Mouse (Mus musculus) spleen, postnatal 4 days (tissue): ENCODE data around the gene Mtss1l.

ENCODE experiments used
- DNase-seq, 2 experiments: peaks; one replicate each; pipeline ENCODE4 v3.0.0; 2022; ENCODE audit warnings: low spot score in 2 of 2

The Mtss1l gene

DNA sequence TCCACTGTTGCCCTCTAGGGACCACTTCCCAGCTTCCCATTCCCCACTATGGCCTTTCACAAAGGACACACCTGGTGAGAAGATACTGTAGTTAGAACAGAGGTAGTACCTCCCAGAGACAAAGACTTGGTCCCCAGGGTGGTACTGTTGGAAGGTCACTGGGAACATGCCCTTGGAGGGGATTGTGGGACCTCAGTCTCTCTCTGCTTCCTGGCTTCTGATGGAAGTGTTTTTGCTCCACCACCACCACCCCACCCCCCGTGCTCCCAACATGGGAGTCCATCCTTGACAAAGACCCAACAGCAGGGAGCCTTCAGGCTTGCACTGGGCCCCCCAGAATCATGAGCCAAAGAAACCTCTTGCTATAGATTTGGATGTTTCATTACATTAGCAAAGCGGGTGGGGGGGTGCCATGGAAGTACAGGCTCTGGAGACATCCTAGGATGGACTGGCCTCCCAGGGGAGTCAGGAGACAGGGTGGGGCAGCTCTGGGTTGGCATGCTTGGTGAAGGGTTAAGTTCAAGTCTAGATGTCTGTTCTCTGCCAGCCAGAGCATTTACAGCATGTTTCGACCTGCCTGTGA, 14.9 kb upstream of the Mtss1l start:
- no peak for DNase-seq

DNA sequence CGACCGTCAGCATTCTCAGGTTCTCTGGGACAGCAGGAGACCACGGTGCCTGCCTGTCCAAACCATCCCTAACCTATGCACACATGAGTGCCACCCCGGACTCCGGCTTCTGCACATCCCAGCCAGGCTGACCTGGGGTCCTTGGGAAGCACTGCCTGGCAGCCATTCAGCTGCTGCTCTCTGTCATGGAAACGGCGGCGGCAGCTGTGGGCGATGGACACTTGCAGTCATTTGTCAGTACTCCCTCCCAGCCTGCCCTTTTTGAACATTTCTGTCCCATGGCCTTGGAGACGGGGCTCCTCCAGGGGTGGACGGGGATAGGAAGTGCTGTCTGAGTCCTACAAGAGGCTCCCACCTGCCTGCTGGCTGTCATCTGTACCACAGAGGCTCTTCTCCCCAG, 12.8 kb upstream of the Mtss1l start:
- no peak for DNase-seq

DNA sequence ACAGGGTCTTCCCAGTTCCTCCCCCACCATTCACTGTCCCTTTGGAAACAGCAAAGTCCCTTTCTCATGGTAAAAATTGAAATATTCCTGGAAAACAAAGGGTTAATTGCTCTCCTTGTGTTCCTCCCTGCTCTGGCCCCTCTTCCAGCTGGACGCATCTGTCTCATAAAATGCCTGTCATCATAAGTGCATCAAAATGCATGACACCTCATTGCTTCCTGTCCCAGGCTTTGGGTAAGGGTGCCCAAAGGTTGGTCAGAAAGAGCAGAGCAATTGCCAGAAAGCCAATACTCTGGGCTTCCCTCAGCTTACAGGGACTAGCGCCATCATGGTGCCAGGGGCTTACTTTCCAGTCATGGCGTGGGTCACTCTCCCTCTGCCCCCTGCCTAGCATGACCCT, 10.7 kb upstream of the Mtss1l start:
- no peak for DNase-seq

DNA sequence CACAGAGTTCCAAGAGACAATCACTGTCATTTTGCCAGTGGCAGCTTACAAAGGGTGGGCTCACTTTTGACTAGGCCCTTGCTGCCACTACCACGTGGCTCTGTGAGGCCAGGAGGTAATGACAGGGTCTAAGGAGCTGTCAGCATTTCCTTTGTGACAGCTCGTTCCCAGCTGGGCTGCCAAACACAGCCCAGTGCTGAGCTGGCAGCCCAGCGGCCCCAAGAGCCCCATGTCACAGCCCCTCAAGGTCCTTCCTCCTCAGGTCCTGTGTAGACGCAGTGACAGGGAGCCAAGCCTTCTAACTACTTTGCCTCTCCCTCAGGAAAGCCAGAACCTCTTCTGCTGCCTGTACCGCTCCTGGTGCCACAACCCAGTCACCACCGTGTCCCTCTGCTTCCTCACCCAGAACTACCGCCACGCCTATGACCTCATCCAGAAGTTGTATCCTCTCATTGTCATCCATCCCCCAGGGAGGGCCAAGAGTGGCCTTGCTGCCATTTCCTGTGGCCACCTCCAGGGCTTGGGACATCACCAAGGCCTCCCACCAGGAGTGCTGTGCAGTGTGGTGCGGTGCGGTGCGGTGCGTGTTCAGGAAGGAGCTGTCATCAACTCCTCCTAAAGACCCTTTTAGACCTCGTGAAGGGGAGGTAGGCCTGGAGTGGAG, 9.9 kb upstream of the Mtss1l start:
- no peak for DNase-seq

DNA sequence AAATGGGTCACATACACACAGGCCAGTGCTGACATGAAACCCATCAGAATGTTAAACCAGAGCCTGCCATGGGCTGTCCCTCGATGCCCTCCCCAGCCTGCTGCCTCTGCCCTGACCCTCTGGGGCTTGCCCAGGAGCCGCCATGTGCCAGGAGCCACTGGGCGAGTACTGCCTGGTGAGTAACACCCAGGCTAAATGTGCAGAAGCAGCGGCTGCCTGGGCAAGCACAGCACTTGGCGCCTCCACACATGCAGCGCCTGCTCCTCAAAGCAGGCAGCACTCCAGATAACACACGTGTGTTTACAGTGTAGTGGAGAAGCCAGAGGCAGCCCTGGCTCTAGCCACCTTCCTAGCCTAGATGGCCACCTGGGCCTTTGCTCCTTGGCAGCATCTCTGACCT, 8.2 kb upstream of the Mtss1l start:
- no peak for DNase-seq

DNA sequence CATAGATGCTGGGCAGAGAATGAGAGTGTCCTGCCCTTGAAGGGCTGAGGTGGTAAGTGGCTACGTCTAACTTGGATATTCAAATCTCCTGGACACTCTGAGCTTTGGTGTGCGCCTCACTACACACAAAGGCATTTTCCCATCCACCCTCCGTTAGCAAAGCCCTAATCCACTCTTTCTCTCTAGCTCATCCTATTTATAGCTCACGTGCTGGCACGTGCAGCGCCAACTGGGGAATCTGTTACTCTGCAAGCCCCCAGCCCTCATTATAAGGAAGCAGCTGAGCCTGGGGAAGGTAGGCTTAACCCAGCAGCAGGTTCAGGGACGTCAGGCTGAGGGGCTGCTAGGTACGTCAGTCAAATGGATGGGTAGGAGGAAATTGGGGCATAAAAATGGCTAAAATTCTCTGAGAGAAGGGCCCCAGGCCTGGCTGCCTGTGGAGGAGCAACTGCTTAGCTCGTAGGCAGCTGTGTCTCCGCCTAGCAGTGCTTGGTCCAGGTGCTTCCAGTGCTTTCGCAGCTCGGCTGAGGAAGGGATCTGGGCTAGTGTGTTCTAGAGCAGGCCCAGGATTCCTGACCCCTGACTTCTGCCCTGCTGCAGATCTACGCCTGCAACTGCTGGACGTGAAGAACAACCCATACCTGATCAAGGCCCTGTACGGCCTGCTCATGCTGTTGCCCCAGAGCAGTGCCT, 6.3 kb upstream of the Mtss1l start:
- no peak for DNase-seq

DNA sequence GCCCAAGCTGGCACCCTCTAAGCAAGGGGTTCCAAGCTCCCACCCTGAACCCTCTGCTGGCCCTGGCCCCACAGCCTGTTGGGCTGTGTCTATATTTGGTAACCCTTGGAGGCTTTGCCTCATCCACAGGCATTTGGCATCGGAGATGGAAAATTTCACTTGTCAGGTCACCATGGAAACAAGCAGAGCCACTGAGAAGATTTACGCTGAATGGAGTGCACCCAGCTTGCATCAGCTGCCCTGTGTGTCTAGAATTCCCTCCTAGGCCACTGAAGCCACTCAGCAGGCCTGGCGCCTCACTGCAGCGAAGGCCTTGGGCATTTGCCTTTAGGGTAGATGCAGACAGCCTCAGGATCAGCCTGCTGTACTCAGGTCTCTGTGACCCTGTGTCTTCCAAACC, 5.2 kb upstream of the Mtss1l start:
- DNase-seq, result no peak

DNA sequence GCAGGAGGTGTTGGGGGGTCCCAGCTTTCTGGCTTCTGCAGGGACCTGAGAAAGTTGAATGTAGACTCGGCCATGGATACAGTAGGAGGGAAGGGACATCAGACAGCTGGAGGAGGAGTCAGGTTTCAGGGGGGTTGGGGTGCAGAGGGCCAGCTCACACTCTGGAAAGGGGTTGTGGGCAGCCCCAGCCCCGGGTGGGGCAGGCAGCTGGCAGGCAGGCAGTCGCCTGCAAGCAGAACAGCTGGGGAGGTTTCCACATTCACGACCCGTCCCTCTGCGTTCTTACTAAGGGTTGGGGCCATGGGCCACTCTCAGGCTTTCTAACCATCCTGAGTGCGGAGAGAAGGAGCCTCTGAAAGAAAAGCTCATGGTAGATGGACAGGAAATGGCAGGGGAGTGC, 4.1 kb upstream of the Mtss1l start:
- no peak for DNase-seq

DNA sequence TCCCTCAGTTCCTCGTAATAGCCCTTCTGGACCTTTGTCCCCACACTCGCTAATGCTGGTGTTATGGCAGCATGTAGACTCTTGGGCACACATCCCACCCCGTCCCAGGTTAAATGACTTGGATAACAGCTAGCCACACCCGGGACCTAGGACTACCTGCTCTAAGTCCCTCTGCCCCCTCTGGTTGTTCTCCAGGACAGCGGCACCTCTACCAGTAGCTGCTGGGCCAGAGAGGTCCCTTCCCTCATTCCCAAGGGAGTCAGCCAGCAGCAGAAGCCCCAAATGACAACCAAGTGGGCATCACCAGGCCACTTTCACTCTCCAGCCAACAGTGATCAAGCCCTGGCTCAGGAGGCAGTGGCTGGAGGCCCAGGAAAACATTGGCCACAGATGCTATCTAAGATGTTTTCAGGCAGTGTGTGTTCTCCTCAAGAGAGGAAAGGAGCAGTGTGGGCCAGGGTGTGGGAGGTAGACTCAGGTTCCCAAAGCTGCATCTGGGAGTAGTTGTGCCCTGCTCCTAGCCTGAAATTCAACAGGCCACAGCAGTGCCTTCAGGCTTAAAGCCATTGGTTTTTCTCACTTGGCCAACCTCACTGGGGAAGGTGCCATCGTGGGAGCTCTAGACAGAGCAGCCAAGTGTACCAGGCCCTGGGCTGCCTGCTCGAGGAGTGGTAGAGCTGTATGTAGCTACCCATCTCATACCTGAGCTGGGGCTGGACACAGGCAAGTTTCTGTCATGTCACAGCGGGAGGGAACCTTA, 2.9 kb upstream of the Mtss1l start:
- no peak for DNase-seq

DNA sequence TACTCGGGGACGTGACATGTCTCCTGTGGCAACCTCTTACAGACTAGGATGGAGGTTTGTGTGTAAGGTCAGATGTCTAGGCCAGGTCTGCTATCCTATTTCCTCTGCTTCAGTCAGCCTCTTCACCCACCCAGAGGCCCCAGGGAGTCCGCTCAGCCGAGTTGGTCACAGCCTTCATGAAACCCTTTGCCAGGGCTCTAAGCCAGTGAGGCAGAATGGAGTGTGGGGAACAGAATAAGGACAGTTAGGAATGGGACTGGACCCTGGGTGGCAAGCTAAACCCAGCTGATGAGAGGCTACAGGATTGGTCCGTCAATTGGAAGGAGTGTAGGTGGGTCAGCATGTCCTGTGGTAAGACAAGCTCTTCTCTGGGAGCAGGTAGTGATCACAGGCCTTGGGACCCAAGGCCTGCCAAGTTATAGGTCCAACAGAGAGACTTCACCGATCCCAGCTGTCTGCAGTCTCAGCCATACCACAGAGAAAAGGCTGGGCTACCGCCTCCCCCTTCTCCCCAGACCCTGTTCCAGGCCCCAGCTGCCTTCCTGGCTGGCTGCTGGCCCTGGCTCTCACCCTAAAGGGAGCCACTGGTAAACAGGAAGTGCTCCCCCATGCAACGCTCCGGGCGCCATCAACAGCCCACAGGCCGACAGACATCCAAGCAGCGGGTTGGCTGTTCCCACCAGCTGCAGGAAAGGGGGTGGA, 2.2 kb upstream of the Mtss1l start:
- no peak for DNase-seq

DNA sequence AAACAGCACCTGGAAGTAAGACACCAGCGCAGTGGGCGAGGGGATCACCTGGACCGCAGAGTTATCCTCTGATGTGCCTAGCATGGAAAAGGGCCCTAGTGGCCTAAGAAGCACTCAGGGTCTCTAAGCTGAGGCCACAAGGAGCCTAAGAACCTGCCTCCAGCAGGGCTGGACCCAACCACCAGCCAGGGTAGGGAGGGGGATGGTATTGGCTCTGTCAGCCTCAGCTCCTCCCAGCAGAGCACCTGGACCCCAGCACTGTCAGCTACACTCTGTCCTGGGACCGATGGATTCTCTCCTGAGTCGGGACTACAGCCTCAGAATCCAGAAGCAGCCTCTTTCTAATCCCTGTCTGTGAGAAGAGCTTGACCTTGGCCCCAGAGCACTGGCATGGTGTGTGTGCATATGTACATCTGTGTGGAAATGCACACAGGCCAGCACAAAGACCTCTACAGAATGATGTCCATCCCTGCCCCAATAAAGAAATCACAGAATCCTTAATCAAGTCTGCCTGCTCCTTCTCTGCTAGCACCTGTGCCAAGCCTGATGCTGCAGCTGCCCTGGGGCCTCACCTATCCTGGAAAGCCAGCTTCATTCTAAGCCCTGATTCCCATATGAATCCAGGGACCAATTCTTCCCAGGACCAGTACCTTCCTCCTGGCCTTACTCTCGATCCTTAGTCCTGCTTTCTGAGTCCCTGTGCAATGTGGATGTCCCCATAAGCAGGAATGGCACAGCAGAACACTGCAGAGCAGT, 1.2 kb upstream of the Mtss1l start:
- DNase-seq, result no peak

DNA sequence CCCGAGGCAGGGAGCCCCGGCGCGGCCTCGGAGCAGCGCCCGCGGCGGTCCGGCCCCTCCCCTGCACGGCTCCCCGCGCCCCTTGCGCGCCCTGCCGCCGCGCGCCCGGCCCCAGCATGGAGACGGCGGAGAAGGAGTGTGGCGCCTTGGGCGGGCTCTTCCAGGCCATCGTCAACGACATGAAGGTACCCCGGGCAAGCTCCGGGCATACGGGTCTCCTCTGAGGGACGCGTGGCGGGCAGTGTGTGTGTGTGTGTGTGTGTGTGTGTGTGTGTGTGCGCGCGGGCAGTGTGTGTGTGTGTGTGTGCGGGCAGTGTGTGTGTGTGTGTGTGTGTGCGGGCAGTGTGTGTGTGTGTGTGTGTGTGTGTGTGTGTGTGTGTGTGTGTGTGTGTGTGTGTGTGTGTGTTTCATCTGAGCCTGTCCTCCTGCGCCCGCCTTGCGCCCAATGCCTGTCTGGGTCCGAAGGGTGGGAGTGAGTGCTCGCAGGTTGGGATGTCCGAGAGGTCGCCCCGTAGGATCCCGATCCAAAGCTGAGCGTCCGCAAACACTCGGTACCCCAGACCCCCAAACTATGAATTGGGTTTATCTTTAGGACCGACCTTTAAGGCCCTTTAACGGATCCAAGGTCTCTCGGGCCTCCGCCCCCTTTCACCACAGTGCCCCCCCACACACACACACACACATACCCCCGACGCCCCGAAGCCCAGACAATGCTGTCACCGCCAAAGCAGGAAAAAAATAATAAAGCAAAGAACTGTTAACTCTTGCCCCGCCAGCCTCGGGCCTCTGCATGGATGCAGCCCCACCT, 534 bp downstream of the Mtss1l start:
- no peak for DNase-seq

DNA sequence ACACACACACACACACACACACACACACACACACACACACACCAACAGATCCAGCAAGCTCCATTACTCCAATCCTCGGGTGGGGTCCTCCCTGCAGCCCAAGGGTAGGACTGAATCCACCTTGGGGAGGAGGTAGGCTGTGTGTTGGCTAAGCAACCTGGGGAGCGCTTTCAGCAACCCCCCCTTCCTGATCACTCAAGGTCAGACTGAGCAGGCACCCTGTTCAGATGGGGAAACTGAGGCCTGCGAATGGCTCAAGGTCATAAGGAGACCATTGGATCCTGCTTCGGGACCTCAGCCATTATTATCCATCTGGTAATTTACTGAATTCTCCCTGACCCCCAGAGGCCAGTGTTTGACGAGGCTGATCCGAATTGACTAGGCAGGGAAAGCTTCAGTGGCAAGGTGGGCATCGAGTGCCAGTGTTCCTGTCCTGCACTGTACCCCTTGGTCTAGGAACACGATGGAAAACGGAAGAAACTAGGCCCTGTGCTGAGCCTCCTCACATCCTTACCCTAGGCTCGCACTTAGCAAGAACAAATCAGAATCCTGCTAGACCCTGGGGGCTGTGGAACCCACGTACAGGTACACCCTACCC, 1.2 kb downstream of the Mtss1l start:
- no peak for DNase-seq

DNA sequence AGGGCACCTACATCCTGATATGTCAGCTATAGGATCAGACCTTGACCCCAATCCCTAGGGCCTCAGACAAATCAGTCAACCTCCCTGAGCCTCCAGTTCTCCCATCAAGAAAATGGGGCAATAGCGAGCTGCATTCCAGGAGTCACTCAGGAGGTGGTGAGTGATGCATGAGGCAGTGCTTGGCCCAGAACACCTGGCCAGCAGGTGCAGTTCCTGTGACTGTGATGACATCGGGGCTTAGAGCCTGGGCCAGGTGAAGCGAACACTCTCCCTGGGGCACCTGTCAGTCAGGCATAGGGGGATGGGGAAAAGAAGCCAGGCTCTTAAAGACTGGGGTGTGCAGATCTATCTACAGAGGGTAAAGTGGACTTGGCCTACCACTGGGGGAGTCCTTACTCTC, 3.2 kb downstream of the Mtss1l start:
- no peak for DNase-seq

DNA sequence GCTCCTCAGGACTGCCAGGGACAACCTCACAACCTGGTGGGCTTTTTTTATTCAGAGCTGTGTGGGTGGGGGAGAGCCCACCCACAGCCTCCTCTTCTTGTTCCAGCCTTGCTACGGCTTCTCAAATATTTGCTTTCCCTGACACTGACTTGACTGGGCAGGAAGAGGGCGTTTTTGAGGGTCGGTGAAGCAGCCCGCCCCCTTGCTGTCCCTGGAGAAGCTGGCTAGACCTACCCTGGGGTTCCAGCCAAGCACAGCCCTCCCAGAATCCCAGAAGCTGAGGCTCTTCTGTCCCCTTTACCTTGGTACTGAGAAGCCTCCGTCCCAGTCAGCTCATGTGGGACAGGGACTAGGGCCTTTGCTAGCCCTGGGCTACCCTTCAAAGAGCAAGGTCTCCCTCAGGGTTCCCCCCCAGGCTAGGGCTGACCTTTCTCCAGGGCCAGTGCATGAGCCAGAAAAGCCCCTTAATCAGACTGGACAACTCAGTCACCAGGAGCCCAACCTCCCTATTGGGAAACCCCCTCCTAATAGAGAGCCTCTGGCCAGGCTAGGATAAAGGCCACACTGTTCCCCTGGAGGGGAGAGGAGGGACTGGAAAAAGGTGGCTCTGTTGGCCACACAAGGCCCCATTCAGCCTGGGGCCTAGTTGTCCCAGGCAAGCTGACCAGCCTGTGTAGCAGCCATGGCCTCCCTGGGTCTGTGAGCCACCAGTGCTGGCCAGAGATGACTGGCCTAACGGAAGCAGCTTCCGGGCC, 4.0 kb downstream of the Mtss1l start:
- DNase-seq, result no peak

DNA sequence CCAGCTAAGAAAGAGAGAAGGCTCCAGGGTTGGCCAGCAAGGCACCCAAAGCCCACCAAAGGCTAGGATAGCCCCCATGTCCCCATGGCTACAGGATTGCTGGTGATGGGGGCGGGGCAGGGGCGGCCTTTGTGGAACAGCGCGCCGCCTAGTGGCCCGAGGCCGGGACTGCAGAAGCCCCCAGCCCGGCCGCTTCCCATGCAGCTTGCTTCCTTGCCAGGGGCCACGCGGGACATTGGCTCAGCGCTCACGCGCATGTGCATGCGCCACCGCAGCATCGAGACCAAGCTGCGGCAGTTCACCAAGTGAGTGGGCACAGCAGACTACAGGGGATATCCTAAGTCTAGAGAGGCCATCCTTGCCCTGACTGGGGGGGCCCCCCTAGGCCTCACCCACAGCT, 5.6 kb downstream of the Mtss1l start:
- DNase-seq, result peak in 1 of 2 experiments; percentile 80

DNA sequence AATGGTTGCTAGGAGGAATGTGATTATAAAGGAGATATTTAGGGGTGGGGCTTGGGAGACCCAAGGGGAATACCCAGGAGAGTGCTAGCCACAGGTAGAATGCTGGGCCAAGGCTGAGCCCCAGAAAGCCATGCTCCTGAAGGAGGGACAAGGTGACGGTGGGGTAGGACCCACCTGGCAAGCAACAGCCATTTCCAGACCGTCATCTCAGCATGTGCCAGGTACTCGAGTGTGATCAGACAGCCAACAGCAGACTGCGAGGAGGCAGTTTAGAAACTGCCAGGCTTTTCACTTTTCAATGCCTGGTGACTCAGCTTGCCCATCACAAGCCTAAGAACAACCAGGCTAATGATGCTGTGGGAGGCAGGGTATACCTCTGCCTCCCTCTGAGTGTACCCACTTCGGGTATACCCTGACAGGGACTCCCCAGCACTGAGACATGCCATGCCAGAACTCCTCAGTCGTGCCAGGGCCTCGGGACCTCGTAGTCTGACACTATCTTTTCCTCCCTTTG, 10.1 kb downstream of the Mtss1l start:
- DNase-seq, result no peak

DNA sequence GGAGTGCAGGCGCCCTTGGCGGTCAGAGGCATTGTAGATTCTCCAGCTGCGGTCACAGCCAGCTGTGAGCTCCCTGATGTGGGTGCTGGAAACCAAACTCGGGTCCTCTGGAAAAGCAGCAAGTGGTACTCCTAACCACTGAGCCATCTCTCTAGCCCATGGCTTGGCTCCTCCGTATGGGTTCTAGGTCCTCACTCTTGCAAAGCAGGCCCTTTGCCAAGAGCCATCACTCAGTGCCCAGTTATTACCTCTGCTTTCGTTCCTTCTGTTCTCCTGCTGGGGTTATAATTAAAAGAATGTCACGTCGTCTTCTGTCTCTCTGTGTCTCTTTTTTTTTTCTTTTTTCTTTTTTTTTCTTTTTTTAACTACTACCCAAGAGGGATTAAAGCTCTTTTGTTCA, 11.8 kb downstream of the Mtss1l start:
- no peak for DNase-seq

DNA sequence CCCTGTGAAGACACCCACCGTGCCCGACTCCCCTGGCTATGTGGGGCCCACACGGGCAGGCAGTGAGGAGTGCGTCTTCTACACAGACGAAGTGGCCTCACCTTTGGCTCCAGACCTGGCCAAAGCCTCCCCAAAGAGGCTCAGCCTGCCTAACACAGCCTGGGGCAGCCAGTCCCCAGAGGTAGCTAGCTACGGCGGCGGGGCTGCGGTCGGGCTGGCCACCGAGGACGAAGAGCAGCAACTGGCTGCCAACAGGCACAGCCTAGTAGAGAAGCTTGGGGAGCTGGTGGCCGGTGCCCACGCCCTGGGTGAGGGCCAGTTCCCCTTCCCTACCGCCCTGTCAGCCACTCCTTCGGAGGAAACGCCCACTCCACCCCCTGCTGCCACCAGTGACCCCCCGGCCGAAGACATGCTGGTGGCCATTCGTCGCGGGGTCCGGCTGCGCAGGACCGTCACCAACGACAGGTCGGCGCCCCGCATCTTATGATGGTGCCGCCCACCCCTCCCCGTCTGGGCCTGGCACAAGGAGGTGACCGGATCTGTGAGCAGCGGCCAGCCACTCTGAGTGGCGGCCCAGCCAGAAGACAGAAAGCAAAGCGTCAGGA, 17.4 kb downstream of the Mtss1l start:
- DNase-seq, result no peak
